Mouse (Mus musculus): ENCODE measurements around the gene Nfia.

- TF ChIP-seq CTCF (IDR thresholded peaks at IDR 0.05; ENCODE audit: borderline replicate concordance, insufficient read depth, low read length) (no peak), POLR2A (IDR thresholded peaks at IDR 0.05; ENCODE audit: low read depth, low read length) (no peak)
Measured at GRCm38 (mm10) chr4:97818498-97818897, 46.0 kb downstream of the Nfia start.

Data from embryonic fibroblast, embryonic 13.5 days (primary cell).